In the genomic region with DNA sequence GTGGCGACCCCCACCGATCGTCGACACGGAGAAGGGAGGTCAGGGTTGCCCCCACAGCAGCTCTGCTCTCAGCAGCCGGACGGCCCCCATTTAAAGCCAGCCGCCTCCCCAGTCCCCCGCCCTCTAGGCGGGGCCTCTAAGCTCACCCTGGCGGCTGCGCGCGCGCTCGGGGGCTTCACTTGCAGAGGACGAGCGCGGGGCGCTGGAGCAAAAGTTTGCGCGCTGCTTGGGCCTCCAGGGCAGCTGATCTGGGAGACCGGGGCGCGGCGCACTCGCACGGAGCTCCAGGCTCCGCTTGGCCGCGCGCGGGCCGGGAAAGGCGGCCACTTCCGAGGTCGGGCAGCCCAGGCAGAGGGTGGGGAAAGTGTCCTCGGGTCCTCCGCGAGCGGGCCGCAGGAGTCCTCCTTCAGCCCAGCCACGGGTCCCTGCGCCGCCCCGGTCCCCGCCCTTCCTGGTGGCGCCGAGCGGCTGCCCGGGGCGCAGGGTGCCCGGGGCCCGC, we compare ENCODE assay signal across 8 mouse cellular contexts. TPM values are rescaled to one million over a fixed set of nuclear protein-coding genes. Genes with fewer than 3 reads are reported as not detected.
DNase-seq lines count a peak whose midpoint lies in the region; ATAC-seq and TF ChIP-seq lines count a peak whose summit lies in the region.

A gene (minus strand): TSS at position 68 of the 499 bp plus-strand sequence.

- peak within 1 kb of the TSS; percentile 58 for H3K9ac ChIP-seq in hindbrain, embryonic 15.5 days

- peaks cover 16% of the 10 kb centered on the region for H3K4me1 ChIP-seq in hindbrain, embryonic 15.5 days (replicated peaks)

- DNase-seq in R1 (ENCODE audit: low read depth, low spot score) (peak; percentile 91), adipocyte (ENCODE audit: low spot score) (no peak)
- DNase-seq in cerebellum, postnatal 36 days, result peak; percentile 23 to 32
- DNase-seq in gastrocnemius, adult 2 months, result peak; percentile 86
- peak; percentile 48 to 63 for DNase-seq in left cerebral cortex, adult 2 months (ENCODE audit: extremely low spot score in 1 of 2, low spot score in 2 of 2)
- peak; percentile 54 for DNase-seq in lung, postnatal 14 days
- DNase-seq in right cerebral cortex, postnatal 10 days (ENCODE audit: low spot score in 2 of 2), result peak; percentile 62 to 74

- H3K36me3 ChIP-seq in hindbrain, embryonic 15.5 days, result no peaks in the 10 kb centered on the region

- peak within 1 kb of the TSS; percentile 93 for H3K27ac ChIP-seq in gastrocnemius, adult 2 months
- H3K27ac ChIP-seq in hindbrain, embryonic 15.5 days (replicated peaks), result peak within 1 kb of the TSS; percentile 72
- peak within 1 kb of the TSS; percentile 44; the same call in 1 of the 2 replicates for H3K27ac ChIP-seq in left cerebral cortex, adult 2 months

- intact Hi-C loops in gastrocnemius, adult 2 months (cut with DNase I), result loop anchor here (1.0 to 5.0 kb wide), 2 partner anchors 60 to 97 kb away; no protein-coding TSS in a partner anchor
- intact Hi-C loops in left cerebral cortex, adult 2 months (cut with DNase I), result loop anchor here (1.0 to 5.0 kb wide), 3 partner anchors 50 to 98 kb away; no protein-coding TSS in a partner anchor

- ATAC-seq in hindbrain, embryonic 15.5 days (ENCODE audit: low FRiP score, low read depth), result peak; percentile 80

- peak within 1 kb of the TSS; percentile 84 for H3K4me3 ChIP-seq in gastrocnemius, adult 2 months
- peak within 1 kb of the TSS; percentile 72 for H3K4me3 ChIP-seq in hindbrain, embryonic 15.5 days
- peak within 1 kb of the TSS; percentile 50 for H3K4me3 ChIP-seq in left cerebral cortex, adult 2 months

- H3K9me3 ChIP-seq in hindbrain, embryonic 15.5 days, result no peaks in the 10 kb centered on the region

- peaks cover 13% of the 10 kb centered on the region for H3K27me3 ChIP-seq in hindbrain, embryonic 15.5 days

- under 1% methylated on average over 54 of the region's 54 CpGs for WGBS in hindbrain, embryonic 15.5 days

- TF ChIP-seq CTCF in gastrocnemius, adult 2 months (IDR thresholded peaks at IDR 0.05), result no peak
- no peak for TF ChIP-seq CTCF in left cerebral cortex, adult 2 months (IDR thresholded peaks at IDR 0.05)

- H3K4me2 ChIP-seq in hindbrain, embryonic 15.5 days, result peak within 1 kb of the TSS; percentile 96

RNA-seq across cellular contexts. Expression of the gene that starts here (rescaled TPM):
- total RNA-seq in gastrocnemius, adult 2 months (2021), result 10 to 100 TPM; 20.8 to 28.6 TPM
- polyA plus RNA-seq in hindbrain, embryonic 15.5 days (2015; fragmentation: Nextera tagmentation; extraction: Ambion mirVana), result 1.4 and 3.3 TPM in 2 replicates
- total RNA-seq in left cerebral cortex, adult 2 months (2021), result 1 to 10 TPM; 4.2 to 6.1 TPM
